Mouse (Mus musculus): Measurements from ENCODE around the gene Etnk1.

- TF ChIP-seq CTCF (IDR thresholded peaks at IDR 0.05) (no peak), POLR2A (IDR thresholded peaks at IDR 0.05; ENCODE audit: insufficient read depth, low read depth, low read length) (no peak)
Observed at GRCm38 (mm10) chr6:143145051-143145450, 22.0 kb upstream of the Etnk1 start.
